ENCODE assay signal across 8 mouse cellular contexts in genomic region chr12:110696975-110697400, GRCm38 (mm10). TPM values are rescaled to one million over a fixed set of nuclear protein-coding genes. Genes with fewer than 3 reads are reported as not detected.
DNase-seq lines count a peak whose midpoint lies in the region; ATAC-seq and TF ChIP-seq lines count a peak whose summit lies in the region.

No protein-coding gene starts in this region.

- no peak for DNase-seq in heart, adult 11 months
- DNase-seq in hindbrain, embryonic 11.5 days (ENCODE audit: low spot score): no peak
- no peak for DNase-seq in midbrain, embryonic 11.5 days (ENCODE audit: low spot score, missing footprints)
- no peak for DNase-seq in adrenal gland, adult 8-10 months
- no peak for DNase-seq in urinary bladder, postnatal 14 days (ENCODE audit: low spot score)
- DNase-seq in adrenal gland, adult (ENCODE audit: inconsistent age in 2 of 2, low spot score in 1 of 2): no peak

- no peak for TF ChIP-seq CTCF in bone marrow, adult 2 months (IDR thresholded peaks at IDR 0.05; ENCODE audit: control insufficient read depth, insufficient read depth, low read length)

- H3K9ac ChIP-seq in heart, embryonic 13.5 days: peak overlapping the region; percentile 93
- H3K9ac ChIP-seq in hindbrain, embryonic 11.5 days (ENCODE audit: low read depth, low read length): peak overlapping the region; percentile 96
- H3K9ac ChIP-seq in midbrain, embryonic 11.5 days (ENCODE audit: low read length): peak overlapping the region; percentile 76

- peak overlapping the region; percentile 87 for H3K27ac ChIP-seq in heart, embryonic 13.5 days (replicated peaks)
- H3K27ac ChIP-seq in bone marrow, adult 2 months (ENCODE audit: control insufficient read depth, insufficient read depth, low read depth, low read length, poor library complexity): peak overlapping the region; percentile 78
- H3K27ac ChIP-seq in hindbrain, embryonic 11.5 days (ENCODE audit: low read depth, low read length): peak overlapping the region; percentile 76; the same call in 1 of the 2 replicates
- H3K27ac ChIP-seq in midbrain, embryonic 11.5 days (ENCODE audit: low read depth, low read length): peak overlapping the region; percentile 52; the same call in 1 of the 2 replicates

- no peaks in the 10 kb centered on the region for H3K27me3 ChIP-seq in heart, embryonic 13.5 days (replicated peaks)
- H3K27me3 ChIP-seq in hindbrain, embryonic 11.5 days (ENCODE audit: control insufficient read depth, insufficient read depth, low read length): no peaks in the 10 kb centered on the region
- no peaks in the 10 kb centered on the region for H3K27me3 ChIP-seq in midbrain, embryonic 11.5 days (ENCODE audit: control insufficient read depth, insufficient read depth, low read length)

- WGBS in heart, embryonic 13.5 days: 47% methylated on average over 9 of the region's 9 CpGs
- 38% methylated on average over 9 of the region's 9 CpGs for WGBS in bone marrow, adult 2 months
- WGBS in hindbrain, embryonic 11.5 days: 58% methylated on average over 9 of the region's 9 CpGs
- WGBS in midbrain, embryonic 11.5 days: 48% methylated on average over 9 of the region's 9 CpGs

- ATAC-seq in heart, embryonic 13.5 days (ENCODE audit: extremely low read depth, insufficient number of reproducible peaks, low FRiP score, low TSS enrichment): no peak
- ATAC-seq in hindbrain, embryonic 11.5 days (ENCODE audit: low FRiP score): no peak
- ATAC-seq in midbrain, embryonic 11.5 days (ENCODE audit: low FRiP score): no peak

- H3K4me1 ChIP-seq in heart, embryonic 13.5 days: peaks cover 56% of the 10 kb centered on the region
- H3K4me1 ChIP-seq in bone marrow, adult 2 months (ENCODE audit: control insufficient read depth, insufficient read depth, low read length): peaks cover 4% of the 10 kb centered on the region
- peaks cover 3% of the 10 kb centered on the region; the same call in 1 of the 2 replicates for H3K4me1 ChIP-seq in hindbrain, embryonic 11.5 days (replicated peaks; ENCODE audit: control insufficient read depth, insufficient read depth, low read length)
- peaks cover 9% of the 10 kb centered on the region for H3K4me1 ChIP-seq in midbrain, embryonic 11.5 days (ENCODE audit: control insufficient read depth, insufficient read depth, low read length)

- H3K4me3 ChIP-seq in heart, embryonic 13.5 days: peak overlapping the region; percentile 100
- peak overlapping the region; percentile 80 for H3K4me3 ChIP-seq in bone marrow, adult 2 months (replicated peaks; ENCODE audit: control insufficient read depth, low read depth, low read length)
- H3K4me3 ChIP-seq in hindbrain, embryonic 11.5 days (ENCODE audit: low read depth, low read length): peak overlapping the region; percentile 98
- peak overlapping the region; percentile 99 for H3K4me3 ChIP-seq in midbrain, embryonic 11.5 days (ENCODE audit: low read depth, low read length)

- peaks cover 26% of the 10 kb centered on the region for H3K36me3 ChIP-seq in heart, embryonic 13.5 days
- no peaks in the 10 kb centered on the region for H3K36me3 ChIP-seq in hindbrain, embryonic 11.5 days (ENCODE audit: control insufficient read depth, insufficient read depth, low read length)
- H3K36me3 ChIP-seq in midbrain, embryonic 11.5 days (ENCODE audit: control insufficient read depth, insufficient read depth, low read length): peaks cover 7% of the 10 kb centered on the region; the same call in 1 of the 2 replicates

- H3K4me2 ChIP-seq in heart, embryonic 13.5 days: peak overlapping the region; percentile 88
- H3K4me2 ChIP-seq in hindbrain, embryonic 11.5 days (replicated peaks; ENCODE audit: low read depth, low read length): peak overlapping the region; percentile 71
- H3K4me2 ChIP-seq in midbrain, embryonic 11.5 days: peak overlapping the region; percentile 66

- no peak for TF ChIP-seq POLR2A in bone marrow, adult 2 months (IDR thresholded peaks at IDR 0.05; ENCODE audit: borderline replicate concordance, control insufficient read depth, low read depth, low read length)

- H3K9me3 ChIP-seq in heart, embryonic 13.5 days: no peaks in the 10 kb centered on the region
- H3K9me3 ChIP-seq in hindbrain, embryonic 11.5 days (ENCODE audit: control insufficient read depth, low read length): no peaks in the 10 kb centered on the region
- no peaks in the 10 kb centered on the region for H3K9me3 ChIP-seq in midbrain, embryonic 11.5 days (ENCODE audit: control insufficient read depth, low read length)

RNA-seq across cellular contexts. Expression of gene Hsp90aa1, which starts 5.5 kb away (rescaled TPM):
- 698 and 779 TPM in 2 replicates for polyA plus RNA-seq in heart, embryonic 13.5 days (2015; fragmentation: Nextera tagmentation; extraction: Ambion mirVana)
- polyA plus RNA-seq in bone marrow, adult 2 months (2011; ENCODE audit: insufficient read depth, insufficient read length, low replicate concordance, missing spikeins): 294 and 808 TPM in 2 replicates
- 1,493 and 1,600 TPM in 2 replicates for polyA plus RNA-seq in hindbrain, embryonic 11.5 days (2014; fragmentation: Nextera tagmentation; extraction: Ambion mirVana)
- 1,541 and 1,584 TPM in 2 replicates for polyA plus RNA-seq in midbrain, embryonic 11.5 days (2014; fragmentation: Nextera tagmentation; extraction: Ambion mirVana)
- total RNA-seq in adrenal gland, adult 8-10 months (2022): 100 to 1,000 TPM; 272 to 830 (median 476) TPM

RNA-seq across cellular contexts. Expression of gene 1700001K19Rik, which starts 14.6 kb away (rescaled TPM):
- not detected in 2 replicates for polyA plus RNA-seq in heart, embryonic 13.5 days (2015; fragmentation: Nextera tagmentation; extraction: Ambion mirVana)
- not detected in 2 replicates for polyA plus RNA-seq in bone marrow, adult 2 months (2011; ENCODE audit: insufficient read depth, insufficient read length, low replicate concordance, missing spikeins)
- 0.42 TPM in 1 of 2 replicates, not detected in the other for polyA plus RNA-seq in hindbrain, embryonic 11.5 days (2014; fragmentation: Nextera tagmentation; extraction: Ambion mirVana)
- 0.14 and 0.34 TPM in 2 replicates for polyA plus RNA-seq in midbrain, embryonic 11.5 days (2014; fragmentation: Nextera tagmentation; extraction: Ambion mirVana)
- total RNA-seq in adrenal gland, adult 8-10 months (2022): not detected

RNA-seq across cellular contexts. Expression of gene Wdr20, which starts 40.8 kb away (rescaled TPM):
- 14.3 and 14.5 TPM in 2 replicates for polyA plus RNA-seq in heart, embryonic 13.5 days (2015; fragmentation: Nextera tagmentation; extraction: Ambion mirVana)
- 7.8 and 16.6 TPM in 2 replicates for polyA plus RNA-seq in bone marrow, adult 2 months (2011; ENCODE audit: insufficient read depth, insufficient read length, low replicate concordance, missing spikeins)
- polyA plus RNA-seq in hindbrain, embryonic 11.5 days (2014; fragmentation: Nextera tagmentation; extraction: Ambion mirVana): 22.8 and 25.6 TPM in 2 replicates
- polyA plus RNA-seq in midbrain, embryonic 11.5 days (2014; fragmentation: Nextera tagmentation; extraction: Ambion mirVana): 22.9 and 24.7 TPM in 2 replicates
- 10 to 100 TPM; 50.6 to 70.4 (median 56.8) TPM for total RNA-seq in adrenal gland, adult 8-10 months (2022)
